Comparison of ENCODE assay signal across 17 mouse cellular contexts in the genomic region with DNA sequence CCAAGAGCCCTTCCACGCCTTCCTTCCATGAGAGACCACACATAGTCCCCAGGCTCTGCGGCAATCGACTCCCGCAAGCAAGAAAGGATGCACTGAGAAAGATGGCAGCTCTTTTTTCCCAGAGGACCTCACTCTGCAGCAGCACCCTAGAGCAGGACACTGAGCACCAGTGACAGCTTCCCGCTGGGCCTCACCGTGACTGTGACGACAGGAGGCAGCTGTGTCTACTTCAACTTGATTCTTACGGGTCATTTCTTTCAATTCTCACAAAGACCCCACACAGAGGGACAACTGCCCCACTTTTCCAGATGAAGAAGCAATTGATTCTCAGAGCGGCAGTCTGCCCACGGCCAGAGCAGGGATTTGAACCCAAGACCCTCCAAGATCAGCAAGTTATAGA.
"Had no signal": no experiment of that assay in that cellular context is flagged by ENCODE, and none has a peak within 500 bp of the region (broad histone marks: within the 10 kb centered on the region; RNA-seq: fewer than 3 reads in every experiment).

No protein-coding gene starts in this region.

- ATAC-seq: liver, postnatal 0 days; lung, postnatal 0 days; midbrain, embryonic 15.5 days had no signal

- DNase-seq: liver, postnatal 0 days; lung, adult 2 months; lung, postnatal 14 days; lung, postnatal 36 days; right cerebral cortex, postnatal 14 days; thymus, adult 2 months; thymus, postnatal 36 days had no signal

- H3K4me3 ChIP-seq: liver, embryonic 15.5 days; lung, embryonic 15.5 days; megakaryocyte, embryonic 14.5 days; midbrain, embryonic 12.5 days; midbrain, embryonic 15.5 days; neural tube, embryonic 12.5 days; stomach, embryonic 15.5 days had no signal

- H3K9me3 ChIP-seq: liver, embryonic 15.5 days; lung, embryonic 15.5 days; midbrain, embryonic 12.5 days; midbrain, embryonic 15.5 days; neural tube, embryonic 12.5 days; stomach, embryonic 15.5 days had no signal

- H3K27me3 ChIP-seq: liver, embryonic 15.5 days; lung, embryonic 15.5 days; megakaryocyte, embryonic 14.5 days; midbrain, embryonic 12.5 days; midbrain, embryonic 15.5 days; neural tube, embryonic 12.5 days; stomach, embryonic 15.5 days had no signal

- H3K4me1 ChIP-seq: liver, embryonic 15.5 days; lung, embryonic 15.5 days; megakaryocyte, embryonic 14.5 days; midbrain, embryonic 12.5 days had no signal

- H3K36me3 ChIP-seq: liver, embryonic 15.5 days; lung, embryonic 15.5 days; midbrain, embryonic 12.5 days; midbrain, embryonic 15.5 days; neural tube, embryonic 12.5 days; stomach, embryonic 15.5 days had no signal

- H3K9ac ChIP-seq: liver, embryonic 15.5 days; liver, postnatal 0 days; lung, embryonic 15.5 days; midbrain, embryonic 12.5 days; midbrain, embryonic 15.5 days; neural tube, embryonic 12.5 days; stomach, embryonic 15.5 days had no signal

- H3K4me2 ChIP-seq: liver, embryonic 15.5 days; lung, embryonic 15.5 days; midbrain, embryonic 12.5 days; midbrain, embryonic 15.5 days; neural tube, embryonic 12.5 days; stomach, embryonic 15.5 days had no signal

- H3K27ac ChIP-seq: liver, embryonic 15.5 days; lung, embryonic 15.5 days; macrophage; midbrain, embryonic 12.5 days; midbrain, embryonic 15.5 days; neural tube, embryonic 12.5 days; stomach, embryonic 15.5 days; stomach, postnatal 0 days had no signal
